Mouse (Mus musculus): ENCODE measurements around the gene Setd4. TPM values are rescaled to one million over a fixed set of nuclear protein-coding genes. Genes with fewer than 3 reads are reported as not detected.

Setd4 gene
- polyA plus RNA-seq, 1 experiment = 20.4 TPM

- Histone ChIP-seq H3K27ac (ENCODE audit: insufficient read depth, low read length) (no peak overlapping the region), H3K4me3 (ENCODE audit: insufficient read depth, low read length) (no peak overlapping the region), H3K4me1 (ENCODE audit: control insufficient read depth, insufficient read depth, low read length) (no peaks in the 10 kb centered on the region)
- TF ChIP-seq CTCF (IDR thresholded peaks at IDR 0.05; ENCODE audit: extremely low read depth, insufficient read depth, low read length) (no peak), POLR2A (IDR thresholded peaks at IDR 0.05; ENCODE audit: extremely low read depth, insufficient read depth, low read length) (no peak)
These were observed 51.0 kb downstream of the Setd4 start for GRCm38 (mm10) chr16:93552686-93553513.

- H3K27ac ChIP-seq (ENCODE audit: insufficient read depth, low read length) = no peak overlapping the region
- no peaks in the 10 kb centered on the region for H3K4me1 ChIP-seq (ENCODE audit: control insufficient read depth, insufficient read depth, low read length)
- H3K4me3 ChIP-seq (ENCODE audit: insufficient read depth, low read length) = no peak overlapping the region
- TF ChIP-seq CTCF (IDR thresholded peaks at IDR 0.05; ENCODE audit: extremely low read depth, insufficient read depth, low read length) (no peak), POLR2A (IDR thresholded peaks at IDR 0.05; ENCODE audit: extremely low read depth, insufficient read depth, low read length) (no peak)
These were observed 54.6 kb downstream of the Setd4 start for GRCm38 (mm10) chr16:93549287-93549686.

GRCm38 (mm10) chr16:93548045-93548444 lies 55.8 kb downstream of the Setd4 start:
- TF ChIP-seq POLR2A (IDR thresholded peaks at IDR 0.05; ENCODE audit: extremely low read depth, insufficient read depth, low read length) (no peak), CTCF (IDR thresholded peaks at IDR 0.05; ENCODE audit: extremely low read depth, insufficient read depth, low read length) (no peak)
- H3K4me3 ChIP-seq (ENCODE audit: insufficient read depth, low read length) = no peak overlapping the region
- no peak overlapping the region for H3K27ac ChIP-seq (ENCODE audit: insufficient read depth, low read length)
- H3K4me1 ChIP-seq (ENCODE audit: control insufficient read depth, insufficient read depth, low read length) = no peaks in the 10 kb centered on the region

- Histone ChIP-seq H3K4me3 (ENCODE audit: insufficient read depth, low read length) (no peak overlapping the region), H3K27ac (ENCODE audit: insufficient read depth, low read length) (no peak overlapping the region), H3K4me1 (ENCODE audit: control insufficient read depth, insufficient read depth, low read length) (no peaks in the 10 kb centered on the region)
- TF ChIP-seq POLR2A (IDR thresholded peaks at IDR 0.05; ENCODE audit: extremely low read depth, insufficient read depth, low read length) = no peak
- TF ChIP-seq CTCF (IDR thresholded peaks at IDR 0.05; ENCODE audit: extremely low read depth, insufficient read depth, low read length) = no peak
These were observed 56.7 kb downstream of the Setd4 start for GRCm38 (mm10) chr16:93547122-93547521.

- H3K4me3 ChIP-seq (ENCODE audit: insufficient read depth, low read length) = no peak overlapping the region
- TF ChIP-seq POLR2A (IDR thresholded peaks at IDR 0.05; ENCODE audit: extremely low read depth, insufficient read depth, low read length) (no peak), CTCF (IDR thresholded peaks at IDR 0.05; ENCODE audit: extremely low read depth, insufficient read depth, low read length) (no peak)
- H3K27ac ChIP-seq (ENCODE audit: insufficient read depth, low read length) = no peak overlapping the region
- H3K4me1 ChIP-seq (ENCODE audit: control insufficient read depth, insufficient read depth, low read length) = no peaks in the 10 kb centered on the region
These were observed 57.4 kb downstream of the Setd4 start for GRCm38 (mm10) chr16:93546354-93546965.

GRCm38 (mm10) chr16:93544931-93545330 lies 58.9 kb downstream of the Setd4 start:
- Histone ChIP-seq H3K4me3 (ENCODE audit: insufficient read depth, low read length) (no peak overlapping the region), H3K27ac (ENCODE audit: insufficient read depth, low read length) (no peak overlapping the region), H3K4me1 (ENCODE audit: control insufficient read depth, insufficient read depth, low read length) (no peaks in the 10 kb centered on the region)
- TF ChIP-seq POLR2A (IDR thresholded peaks at IDR 0.05; ENCODE audit: extremely low read depth, insufficient read depth, low read length) (no peak), CTCF (IDR thresholded peaks at IDR 0.05; ENCODE audit: extremely low read depth, insufficient read depth, low read length) (no peak)

GRCm38 (mm10) chr16:93543704-93544103 lies 60.2 kb downstream of the Setd4 start:
- no peak overlapping the region for H3K27ac ChIP-seq (ENCODE audit: insufficient read depth, low read length)
- no peak overlapping the region for H3K4me3 ChIP-seq (ENCODE audit: insufficient read depth, low read length)
- no peaks in the 10 kb centered on the region for H3K4me1 ChIP-seq (ENCODE audit: control insufficient read depth, insufficient read depth, low read length)
- TF ChIP-seq POLR2A (IDR thresholded peaks at IDR 0.05; ENCODE audit: extremely low read depth, insufficient read depth, low read length) (no peak), CTCF (IDR thresholded peaks at IDR 0.05; ENCODE audit: extremely low read depth, insufficient read depth, low read length) (peak; percentile 66)

- Histone ChIP-seq H3K4me3 (ENCODE audit: insufficient read depth, low read length) (no peak overlapping the region), H3K4me1 (ENCODE audit: control insufficient read depth, insufficient read depth, low read length) (no peaks in the 10 kb centered on the region), H3K27ac (ENCODE audit: insufficient read depth, low read length) (no peak overlapping the region)
- TF ChIP-seq CTCF (IDR thresholded peaks at IDR 0.05; ENCODE audit: extremely low read depth, insufficient read depth, low read length) (no peak), POLR2A (IDR thresholded peaks at IDR 0.05; ENCODE audit: extremely low read depth, insufficient read depth, low read length) (no peak)
These were observed 64.0 kb downstream of the Setd4 start for GRCm38 (mm10) chr16:93539891-93540290.

GRCm38 (mm10) chr16:93535151-93535853 lies 68.6 kb downstream of the Setd4 start:
- TF ChIP-seq CTCF (IDR thresholded peaks at IDR 0.05; ENCODE audit: extremely low read depth, insufficient read depth, low read length) = no peak
- no peak for TF ChIP-seq POLR2A (IDR thresholded peaks at IDR 0.05; ENCODE audit: extremely low read depth, insufficient read depth, low read length)

More at GRCm38 (mm10) chr16:93535151-93535853, 68.6 kb downstream of the Setd4 start:
- H3K4me3 ChIP-seq (ENCODE audit: insufficient read depth, low read length) = no peak overlapping the region
- H3K27ac ChIP-seq (ENCODE audit: insufficient read depth, low read length) = no peak overlapping the region
- H3K4me1 ChIP-seq (ENCODE audit: control insufficient read depth, insufficient read depth, low read length) = no peaks in the 10 kb centered on the region

Other genes starting within 250 kb of the Setd4 start
- 121 and 132 TPM in 2 replicates for gene Cbr1, start 1.8 kb upstream of the Setd4 start, polyA plus RNA-seq (2012; rRNA removed)
- gene Gm5678, start 24.0 kb upstream of the Setd4 start, polyA plus RNA-seq (2012; rRNA removed) = 0.36 and 0.79 TPM in 2 replicates
- 18.5 and 22.1 TPM in 2 replicates for gene Cbr3, start 79.2 kb upstream of the Setd4 start, polyA plus RNA-seq (2012; rRNA removed)
- 89.3 and 92.9 TPM in 2 replicates for gene Dop1b, start 107.8 kb upstream of the Setd4 start, polyA plus RNA-seq (2012; rRNA removed)
- 19.6 and 22.0 TPM in 2 replicates for gene Morc3, start 228.1 kb upstream of the Setd4 start, polyA plus RNA-seq (2012; rRNA removed)

Data from cortical plate, adult 2 months (tissue).